Mouse (Mus musculus) splenic B cell, adult 2 months (primary cell): Measurements from ENCODE around the gene Peak1.

ENCODE experiments used
- DNase-seq: peaks from one replicate; pipeline ENCODE4 v3.0.0-alpha.2; 2011; ENCODE audit warnings: low read depth, low spot score
- H3K27me3 ChIP-seq: 2 replicates; pipeline ENCODE4 v1.6.1; 2012; ENCODE audit warnings: mild to moderate bottlenecking, low read length, moderate library complexity, mixed read lengths; ENCODE audit not compliant: control insufficient read depth, poor library complexity, insufficient read depth, severe bottlenecking
- H3K36me3 ChIP-seq: 2 replicates; pipeline ENCODE4 v1.6.1; 2012; ENCODE audit warnings: mild to moderate bottlenecking, low read length, moderate library complexity, mixed read lengths; ENCODE audit not compliant: control insufficient read depth, poor library complexity, insufficient read depth, severe bottlenecking

Gene Peak1

GRCm38 (mm10) chr9:56309079-56309478, 108.8 kb downstream of the Peak1 start:
- Histone ChIP-seq H3K36me3 (no peaks in the 10 kb centered on the region), H3K27me3 (no peaks in the 10 kb centered on the region)
- no peak for DNase-seq

DNA sequence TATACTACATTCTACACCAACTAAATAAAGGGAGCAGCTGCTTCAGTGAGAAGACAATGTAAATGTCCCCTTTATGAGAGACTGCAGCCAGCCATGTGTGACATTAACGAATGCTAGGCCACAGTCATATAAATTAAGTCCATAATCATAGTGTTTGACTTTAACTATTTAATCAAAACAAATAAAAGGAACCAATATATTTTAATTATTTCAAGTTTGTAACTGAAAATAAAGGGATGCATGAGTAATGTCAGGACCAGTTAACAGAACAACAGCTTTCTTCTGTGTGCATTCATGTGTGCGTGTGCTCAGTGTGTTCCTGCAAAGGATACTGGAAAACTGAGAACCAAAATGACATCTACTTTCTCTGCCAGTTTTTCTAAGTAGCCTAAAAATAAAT, 113.3 kb downstream of the Peak1 start:
- no peaks in the 10 kb centered on the region for H3K36me3 ChIP-seq
- DNase-seq: no peak
- no peaks in the 10 kb centered on the region for H3K27me3 ChIP-seq

DNA sequence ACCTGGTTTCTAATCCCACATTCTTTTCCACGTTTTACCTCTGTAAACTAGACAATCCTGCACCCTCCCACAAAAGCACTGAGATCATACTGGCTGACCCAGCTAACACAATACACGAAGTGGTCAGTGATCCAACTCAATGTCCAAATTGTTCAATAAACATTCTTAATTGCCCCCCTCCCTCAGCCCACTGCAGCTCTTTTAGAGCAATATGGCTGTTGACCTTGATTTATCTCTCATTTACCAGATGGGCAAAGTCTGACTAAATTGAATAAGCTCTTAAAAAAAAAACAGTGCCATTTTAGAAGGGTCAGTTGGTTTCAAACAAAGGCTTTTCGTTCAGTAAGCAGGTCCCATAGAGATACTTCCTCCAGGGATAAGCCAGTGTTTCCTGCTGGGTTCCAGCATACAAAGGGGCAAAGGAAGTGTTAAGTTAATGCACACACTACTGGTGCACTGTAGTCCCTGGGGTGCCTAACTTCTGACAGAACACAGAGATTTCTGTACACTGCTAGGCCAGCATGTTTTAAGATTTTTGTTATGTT, 114.9 kb downstream of the Peak1 start:
- no peaks in the 10 kb centered on the region for H3K27me3 ChIP-seq
- H3K36me3 ChIP-seq: no peaks in the 10 kb centered on the region
- DNase-seq: no peak

DNA sequence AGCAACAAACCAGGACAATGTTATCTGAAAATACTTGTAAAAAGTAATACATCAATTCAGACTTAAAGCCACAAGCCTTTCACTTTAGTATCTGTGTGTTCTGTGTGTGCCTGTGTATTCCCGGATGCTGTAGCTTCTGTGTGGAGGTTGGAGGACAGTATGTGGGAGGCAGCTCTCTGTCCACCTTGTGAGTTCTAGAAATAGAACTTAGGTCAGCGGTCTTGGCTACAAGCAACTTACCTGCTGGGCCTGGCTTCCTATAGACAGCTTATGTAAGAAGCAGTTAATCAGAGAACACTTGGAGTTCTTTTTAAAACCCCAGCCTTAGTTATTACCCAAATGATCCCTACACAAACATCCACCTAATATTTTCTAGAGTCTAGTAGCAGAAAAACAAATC, 127.8 kb downstream of the Peak1 start:
- DNase-seq: no peak
- Histone ChIP-seq H3K27me3 (no peaks in the 10 kb centered on the region), H3K36me3 (no peaks in the 10 kb centered on the region)

- no peak for DNase-seq
- H3K36me3 ChIP-seq: no peaks in the 10 kb centered on the region
- H3K27me3 ChIP-seq: no peaks in the 10 kb centered on the region
These were observed 135.4 kb downstream of the Peak1 start for GRCm38 (mm10) chr9:56282481-56282880.

DNA sequence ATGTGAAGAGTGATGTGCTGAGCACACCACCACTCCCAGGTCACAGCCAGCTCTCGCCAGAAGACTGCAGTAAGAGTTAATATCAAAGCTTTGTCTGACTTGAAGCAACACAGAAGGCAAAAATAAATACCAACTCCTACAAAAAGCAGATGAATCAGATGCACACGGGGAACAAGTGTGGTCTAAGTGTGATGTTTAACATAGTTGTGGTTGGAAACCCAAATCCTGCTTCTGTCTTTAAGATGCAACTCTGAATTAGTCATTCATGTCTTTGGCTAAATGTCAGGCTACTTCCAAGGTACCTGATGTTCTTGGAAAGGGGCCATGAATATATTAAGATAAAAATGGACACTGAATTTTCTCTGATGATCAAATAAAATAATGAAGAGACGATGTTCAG, 144.3 kb downstream of the Peak1 start:
- no peak for DNase-seq
- Histone ChIP-seq H3K36me3 (no peaks in the 10 kb centered on the region), H3K27me3 (no peaks in the 10 kb centered on the region)

- DNase-seq: no peak
- no peaks in the 10 kb centered on the region for H3K36me3 ChIP-seq
- H3K27me3 ChIP-seq: no peaks in the 10 kb centered on the region
These were observed 145.6 kb downstream of the Peak1 start for GRCm38 (mm10) chr9:56272247-56272598.

DNA sequence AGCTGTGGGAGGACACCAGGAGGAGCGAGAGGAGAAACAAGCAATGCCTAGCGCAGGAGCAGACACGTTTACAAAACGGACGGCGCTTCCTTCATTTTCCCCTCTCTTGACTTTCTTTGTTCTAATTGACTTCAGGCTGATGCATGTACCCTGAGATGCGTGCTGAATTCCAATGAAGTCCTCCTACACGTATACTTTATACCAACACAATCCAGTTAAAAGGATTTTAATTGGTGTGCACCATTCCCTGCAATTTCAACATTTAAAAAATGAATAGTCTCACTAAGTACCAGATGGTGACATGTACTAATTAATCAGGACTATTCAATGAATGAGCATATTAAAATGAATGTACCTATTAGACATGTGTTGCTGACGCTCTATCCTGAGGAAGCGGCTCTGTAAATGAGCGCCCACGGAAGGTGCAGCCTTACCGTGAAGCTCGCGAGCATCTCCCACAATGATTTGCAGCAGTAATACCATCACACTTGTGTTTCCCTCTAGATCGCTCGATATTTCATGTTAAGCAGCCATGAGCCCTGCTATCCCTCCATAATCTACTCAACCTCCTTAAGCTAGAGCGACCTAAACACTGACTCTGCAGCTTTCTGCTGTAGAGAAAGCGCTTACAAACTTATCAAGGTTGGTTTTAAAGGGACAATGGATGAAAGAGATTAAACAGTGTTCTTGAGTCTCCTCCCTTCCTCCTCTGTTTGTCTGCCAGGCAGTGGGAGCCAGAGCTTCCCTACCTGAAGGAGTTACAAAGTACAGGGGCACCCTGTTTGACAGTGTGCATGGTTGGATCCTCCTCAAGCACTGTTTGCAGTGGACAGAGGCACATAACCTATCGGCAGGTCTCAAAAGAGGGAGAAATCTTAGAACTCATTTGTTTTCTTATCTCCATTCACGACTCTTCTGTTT, 146.3 kb downstream of the Peak1 start:
- H3K27me3 ChIP-seq: no peaks in the 10 kb centered on the region
- no peak for DNase-seq

DNA sequence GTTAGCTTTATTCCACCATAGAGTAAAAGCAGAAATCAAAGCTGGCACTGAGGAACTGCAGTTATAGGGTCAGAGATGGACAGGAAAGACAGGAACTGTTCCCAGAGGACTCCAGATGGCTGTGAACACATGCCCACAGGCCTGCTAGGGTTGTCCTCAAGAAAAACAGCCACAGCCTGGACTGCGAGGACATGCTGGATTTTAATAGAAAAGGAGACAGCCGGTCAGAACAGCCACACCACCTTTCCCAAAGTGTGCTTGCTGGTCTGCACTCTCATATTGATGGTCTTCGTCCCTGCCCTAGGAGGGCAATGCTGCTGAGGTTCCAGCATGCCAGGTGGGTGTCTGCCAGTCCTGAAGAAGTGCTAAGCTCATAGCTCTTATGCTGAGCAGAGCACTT, 148.8 kb downstream of the Peak1 start:
- Histone ChIP-seq H3K36me3 (no peaks in the 10 kb centered on the region), H3K27me3 (no peaks in the 10 kb centered on the region)
- DNase-seq: no peak

More for the DNA sequence above, 146.3 kb downstream of the Peak1 start:
- H3K36me3 ChIP-seq: no peaks in the 10 kb centered on the region

GRCm38 (mm10) chr9:56266200-56266815, 151.6 kb downstream of the Peak1 start:
- H3K36me3 ChIP-seq: no peaks in the 10 kb centered on the region
- H3K27me3 ChIP-seq: no peaks in the 10 kb centered on the region
- no peak for DNase-seq

- no peak for DNase-seq
- no peaks in the 10 kb centered on the region for H3K27me3 ChIP-seq
- no peaks in the 10 kb centered on the region for H3K36me3 ChIP-seq
These were observed 152.2 kb downstream of the Peak1 start for GRCm38 (mm10) chr9:56265460-56266199.

GRCm38 (mm10) chr9:56265022-56265360, 152.9 kb downstream of the Peak1 start:
- no peaks in the 10 kb centered on the region for H3K36me3 ChIP-seq
- no peak for DNase-seq
- no peaks in the 10 kb centered on the region for H3K27me3 ChIP-seq

DNA sequence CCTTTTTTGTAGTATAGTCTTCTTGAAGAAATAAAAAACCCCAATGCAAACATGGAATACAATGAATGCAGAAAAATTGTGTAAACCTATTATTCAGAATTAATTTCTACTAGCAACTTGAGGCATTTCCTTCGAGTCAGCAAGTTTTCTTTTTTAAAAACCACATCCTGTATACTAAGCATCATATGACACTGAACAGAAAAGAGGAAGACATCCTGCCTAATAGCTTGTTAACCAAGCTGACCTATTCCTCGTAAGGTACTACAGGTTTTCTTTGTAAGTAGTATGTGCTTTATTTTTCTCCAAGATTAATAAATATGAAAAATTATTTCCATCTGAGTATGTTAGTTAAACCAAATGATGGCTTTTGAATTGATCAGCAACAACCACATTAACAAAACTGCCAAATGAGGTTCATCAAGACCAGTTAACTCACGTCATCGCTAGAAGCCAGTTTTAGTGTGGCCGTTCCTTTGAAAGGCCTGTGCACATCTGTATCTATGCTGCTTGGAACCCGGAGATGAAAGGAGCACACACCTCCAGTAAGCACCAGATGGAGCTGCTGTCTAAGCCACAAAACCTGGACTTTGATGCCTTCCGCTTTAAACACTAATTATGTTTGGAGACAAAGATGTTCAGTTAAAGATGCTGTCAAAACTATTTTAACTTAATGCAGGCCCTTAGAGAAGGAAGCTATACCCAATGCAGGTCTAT, 153.4 kb downstream of the Peak1 start:
- Histone ChIP-seq H3K27me3 (no peaks in the 10 kb centered on the region), H3K36me3 (0 out of 2 replicates have a peak, but pooled peaks cover 2% of the 10 kb centered on the region)
- peak; percentile 65 for DNase-seq

DNA sequence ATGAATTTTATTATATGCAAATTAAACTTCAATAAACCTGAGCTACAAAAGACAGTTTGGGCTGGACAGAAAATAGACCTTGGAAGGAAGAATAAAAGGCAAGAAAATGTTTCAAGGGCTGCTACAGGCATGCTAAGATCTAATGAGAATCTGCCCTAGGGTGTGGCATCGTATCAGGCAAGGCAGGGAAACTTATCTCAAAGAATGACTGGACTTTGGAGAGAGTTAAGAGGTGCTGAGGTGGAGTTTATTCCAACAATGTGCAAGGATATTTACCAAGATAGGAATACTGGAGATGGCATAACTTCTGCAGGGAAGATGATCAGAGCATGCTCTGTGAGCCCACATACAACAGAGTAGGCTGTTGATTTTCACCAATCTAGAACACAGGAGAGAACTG, 154.8 kb downstream of the Peak1 start:
- Histone ChIP-seq H3K36me3 (0 out of 2 replicates have a peak, but pooled peaks cover 2% of the 10 kb centered on the region), H3K27me3 (no peaks in the 10 kb centered on the region)
- DNase-seq: no peak
